Mouse (Mus musculus) cerebellum, adult 2 months (tissue): ENCODE measurements around the gene Pigv.

Experiments
- CTCF ChIP-seq: fragments of 200-500 bp; IDR thresholded peaks from 2 replicates; pipeline ENCODE4 v1.5.1; 2011; ENCODE audit warnings: low read depth, mild to moderate bottlenecking, control low read depth, low read length, moderate library complexity, borderline replicate concordance; ENCODE audit not compliant: insufficient read depth
- POLR2A ChIP-seq: fragments of 200-500 bp; IDR thresholded peaks from 2 replicates; pipeline ENCODE4 v1.6.1; 2011; ENCODE audit warnings: low read length, control low read depth, borderline replicate concordance; ENCODE audit not compliant: insufficient read depth

GRCm38 (mm10) chr4:133617936-133618335 lies 54.5 kb downstream of the Pigv start:
- TF ChIP-seq POLR2A (no peak), CTCF (no peak)
